Mouse (Mus musculus): ENCODE data around the gene Pou2f1. TPM values are rescaled to one million over a fixed set of nuclear protein-coding genes. Genes with fewer than 3 reads are reported as not detected.

Pou2f1 gene
- polyA plus RNA-seq, 1 experiment from 2014 or later, result 14.8 TPM

DNA sequence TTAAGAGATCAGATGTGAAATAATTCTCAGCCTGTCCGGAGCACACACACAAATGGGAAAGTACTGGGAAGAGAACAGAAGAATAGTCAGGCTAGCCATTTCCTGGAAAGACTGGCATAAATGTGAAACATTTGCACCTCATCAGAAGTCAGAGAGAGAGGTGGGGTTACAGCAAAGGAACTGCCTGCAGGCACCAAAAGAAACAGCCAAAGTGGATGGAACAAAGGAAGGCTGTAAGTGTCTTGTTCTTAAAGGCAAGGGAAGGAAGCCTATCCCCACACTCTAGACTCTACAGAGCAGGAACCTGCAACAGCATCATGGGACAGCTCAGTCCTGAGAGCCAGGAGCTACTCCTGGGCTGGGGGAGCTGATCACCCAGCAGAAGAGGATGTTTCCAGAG is 39.0 kb upstream of the Pou2f1 start:
- H3K27me3 ChIP-seq (replicated peaks; ENCODE audit: control insufficient read depth, insufficient read depth, low read length), result no peaks in the 10 kb centered on the region
- H3K9me3 ChIP-seq (replicated peaks; ENCODE audit: control insufficient read depth, low read length), result no peaks in the 10 kb centered on the region
- no peak overlapping the region for H3K9ac ChIP-seq (ENCODE audit: low read length)
- ATAC-seq, result no peak
- H3K36me3 ChIP-seq (ENCODE audit: control insufficient read depth, insufficient read depth, low read length), result no peaks in the 10 kb centered on the region
- no peak overlapping the region for H3K4me2 ChIP-seq (ENCODE audit: low read length)
- no peak overlapping the region for H3K27ac ChIP-seq (ENCODE audit: low read depth, low read length)
- no peak overlapping the region for H3K4me3 ChIP-seq (ENCODE audit: low read depth, low read length)
- H3K4me1 ChIP-seq (ENCODE audit: control insufficient read depth, insufficient read depth, low read length), result peaks cover 3% of the 10 kb centered on the region; the same call in 1 of the 2 replicates
- no peak for DNase-seq (ENCODE audit: low spot score)
- WGBS, result 53% methylated on average over 1 of the region's 1 CpGs

DNA sequence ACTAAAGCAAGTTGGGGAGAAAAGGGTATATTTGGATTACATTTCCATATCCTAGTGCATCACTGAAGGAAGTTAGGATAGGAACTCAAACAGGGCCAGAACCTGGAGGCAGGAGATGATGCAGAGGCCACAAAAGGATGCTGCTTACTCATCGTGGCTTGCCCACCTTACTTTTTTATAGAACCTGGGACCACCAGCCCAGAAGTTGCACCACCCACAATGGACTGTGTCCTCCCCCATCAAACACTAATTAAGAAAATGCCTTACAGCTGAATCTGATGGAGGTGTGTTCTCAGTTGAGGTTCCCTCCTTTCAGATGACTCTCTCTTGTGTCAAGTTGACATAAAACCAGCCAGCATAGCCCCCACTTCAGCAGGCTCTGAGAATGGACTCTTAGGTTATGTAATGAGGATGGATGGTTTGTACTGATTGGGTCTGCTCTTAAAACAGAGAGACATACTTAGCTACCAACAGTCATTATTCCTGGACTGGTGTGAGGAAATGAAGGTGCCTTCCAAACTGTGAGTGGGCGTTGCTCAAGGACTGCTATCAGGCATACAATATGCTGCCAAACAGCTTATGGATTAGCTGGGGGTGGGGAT is 36.4 kb upstream of the Pou2f1 start:
- no peak overlapping the region for H3K4me3 ChIP-seq (ENCODE audit: low read depth, low read length)
- no peak overlapping the region for H3K9ac ChIP-seq (ENCODE audit: low read length)

DNA sequence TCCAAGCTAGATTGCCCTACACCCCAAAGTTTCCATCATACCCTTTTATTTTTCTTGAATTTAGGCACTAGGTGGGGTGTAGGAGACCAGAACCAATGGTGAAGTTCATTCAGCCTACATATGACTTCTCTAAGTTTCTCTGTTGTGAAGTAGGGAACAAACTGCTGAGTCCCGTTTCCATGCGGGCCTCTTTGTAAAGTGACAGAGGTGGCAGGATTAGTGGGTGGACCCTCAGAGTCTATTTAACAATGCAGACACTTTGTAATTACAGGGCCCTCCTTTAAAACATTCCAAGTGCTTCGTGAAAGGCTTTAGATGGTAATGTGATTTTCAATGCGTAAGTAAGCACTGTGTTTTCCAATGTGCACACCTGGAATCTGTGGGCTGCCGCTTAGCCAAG is 32.6 kb upstream of the Pou2f1 start:
- DNase-seq (ENCODE audit: low spot score) (no peak), ATAC-seq (no peak)
- H3K9me3 ChIP-seq (replicated peaks; ENCODE audit: control insufficient read depth, low read length), result no peaks in the 10 kb centered on the region
- 2% methylated on average over 5 of the region's 5 CpGs for WGBS
- no peak overlapping the region for H3K9ac ChIP-seq (ENCODE audit: low read length)
- H3K36me3 ChIP-seq (ENCODE audit: control insufficient read depth, insufficient read depth, low read length), result no peaks in the 10 kb centered on the region
- no peak overlapping the region for H3K4me3 ChIP-seq (ENCODE audit: low read depth, low read length)
- no peak overlapping the region for H3K4me2 ChIP-seq (ENCODE audit: low read length)
- H3K27ac ChIP-seq (ENCODE audit: low read depth, low read length), result no peak overlapping the region
- H3K4me1 ChIP-seq (ENCODE audit: control insufficient read depth, insufficient read depth, low read length), result peaks cover 3% of the 10 kb centered on the region; the same call in 1 of the 2 replicates
- H3K27me3 ChIP-seq (replicated peaks; ENCODE audit: control insufficient read depth, insufficient read depth, low read length), result no peaks in the 10 kb centered on the region

More for the DNA sequence above, 36.4 kb upstream of the Pou2f1 start:
- H3K27me3 ChIP-seq (replicated peaks; ENCODE audit: control insufficient read depth, insufficient read depth, low read length), result no peaks in the 10 kb centered on the region
- no peak for DNase-seq (ENCODE audit: low spot score)
- H3K27ac ChIP-seq (ENCODE audit: low read depth, low read length), result no peak overlapping the region
- ATAC-seq, result no peak
- no peak overlapping the region for H3K4me2 ChIP-seq (ENCODE audit: low read length)
- H3K9me3 ChIP-seq (replicated peaks; ENCODE audit: control insufficient read depth, low read length), result no peaks in the 10 kb centered on the region
- H3K36me3 ChIP-seq (ENCODE audit: control insufficient read depth, insufficient read depth, low read length), result no peaks in the 10 kb centered on the region
- H3K4me1 ChIP-seq (ENCODE audit: control insufficient read depth, insufficient read depth, low read length), result peaks cover 4% of the 10 kb centered on the region; the same call in 1 of the 2 replicates
- WGBS, result 86% methylated on average over 2 of the region's 2 CpGs

- no peak for ATAC-seq
- Histone ChIP-seq H3K27ac (ENCODE audit: low read depth, low read length) (no peak overlapping the region), H3K4me3 (ENCODE audit: low read depth, low read length) (no peak overlapping the region), H3K4me1 (ENCODE audit: control insufficient read depth, insufficient read depth, low read length) (peaks cover 3% of the 10 kb centered on the region; the same call in 1 of the 2 replicates), H3K4me2 (ENCODE audit: low read length) (no peak overlapping the region), H3K36me3 (ENCODE audit: control insufficient read depth, insufficient read depth, low read length) (no peaks in the 10 kb centered on the region), H3K9ac (ENCODE audit: low read length) (no peak overlapping the region), H3K9me3 (replicated peaks; ENCODE audit: control insufficient read depth, low read length) (no peaks in the 10 kb centered on the region), H3K27me3 (replicated peaks; ENCODE audit: control insufficient read depth, insufficient read depth, low read length) (no peaks in the 10 kb centered on the region)
- 77% methylated on average over 7 of the region's 7 CpGs for WGBS
- no peak for DNase-seq (ENCODE audit: low spot score)
These were observed 29.4 kb upstream of the Pou2f1 start for GRCm38 (mm10) chr1:166031673-166032547.

DNA sequence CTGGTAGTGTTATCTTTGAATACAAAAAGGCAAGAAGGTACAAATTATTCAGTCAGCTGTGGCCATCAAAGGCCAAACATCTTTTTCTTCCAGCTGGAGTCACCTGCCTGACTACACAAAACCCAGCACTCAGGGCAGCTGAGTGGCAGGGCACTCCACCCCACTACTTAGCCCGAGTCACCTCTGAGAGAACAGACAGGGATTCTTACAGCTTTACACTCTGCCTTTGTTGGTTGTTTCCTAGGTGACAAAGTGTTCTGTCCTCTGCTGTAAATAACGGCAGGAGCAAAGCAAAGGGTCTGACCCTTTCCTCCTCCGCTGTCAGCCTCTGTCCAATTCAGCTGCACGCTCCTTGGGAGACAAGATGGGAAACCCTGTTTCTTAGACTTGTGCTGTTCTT is 21.5 kb upstream of the Pou2f1 start:
- Histone ChIP-seq H3K36me3 (ENCODE audit: control insufficient read depth, insufficient read depth, low read length) (no peaks in the 10 kb centered on the region), H3K4me1 (ENCODE audit: control insufficient read depth, insufficient read depth, low read length) (no peaks in the 10 kb centered on the region), H3K9me3 (replicated peaks; ENCODE audit: control insufficient read depth, low read length) (no peaks in the 10 kb centered on the region), H3K4me3 (ENCODE audit: low read depth, low read length) (no peak overlapping the region), H3K27ac (ENCODE audit: low read depth, low read length) (no peak overlapping the region), H3K9ac (ENCODE audit: low read length) (no peak overlapping the region), H3K27me3 (replicated peaks; ENCODE audit: control insufficient read depth, insufficient read depth, low read length) (no peaks in the 10 kb centered on the region), H3K4me2 (ENCODE audit: low read length) (no peak overlapping the region)
- 0 out of 2 replicates have a peak, but pooled peaks have one; percentile 37 for ATAC-seq
- peak; percentile 28 for DNase-seq (ENCODE audit: low spot score)
- WGBS, result 33% methylated on average over 4 of the region's 4 CpGs

DNA sequence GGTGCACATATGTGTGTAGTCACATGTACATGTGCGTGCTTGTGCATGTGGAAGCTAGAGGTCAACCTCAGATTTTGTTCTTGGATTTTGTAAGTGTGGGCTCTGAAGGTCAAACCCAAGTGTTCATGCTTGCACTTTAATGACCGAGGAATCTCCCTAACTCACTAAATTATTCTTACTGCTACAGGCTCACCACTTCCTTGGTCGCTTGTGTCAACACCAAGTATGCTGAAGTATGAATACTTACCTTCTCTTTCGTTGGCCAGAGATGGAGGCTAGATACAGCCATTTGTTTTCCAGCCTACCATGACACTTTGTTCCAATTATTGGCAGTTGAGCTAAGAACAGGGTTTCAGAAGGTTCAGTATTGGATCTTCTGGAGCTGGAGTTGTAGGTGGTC is 14.7 kb upstream of the Pou2f1 start:
- Histone ChIP-seq H3K9me3 (replicated peaks; ENCODE audit: control insufficient read depth, low read length) (no peaks in the 10 kb centered on the region), H3K4me1 (ENCODE audit: control insufficient read depth, insufficient read depth, low read length) (no peaks in the 10 kb centered on the region), H3K4me2 (ENCODE audit: low read length) (no peak overlapping the region), H3K4me3 (ENCODE audit: low read depth, low read length) (no peak overlapping the region), H3K9ac (ENCODE audit: low read length) (no peak overlapping the region), H3K27me3 (replicated peaks; ENCODE audit: control insufficient read depth, insufficient read depth, low read length) (no peaks in the 10 kb centered on the region), H3K36me3 (ENCODE audit: control insufficient read depth, insufficient read depth, low read length) (no peaks in the 10 kb centered on the region), H3K27ac (ENCODE audit: low read depth, low read length) (no peak overlapping the region)
- DNase-seq (ENCODE audit: low spot score) (no peak), ATAC-seq (no peak)
- 94% methylated on average over 4 of the region's 4 CpGs for WGBS

- Histone ChIP-seq H3K9me3 (replicated peaks; ENCODE audit: control insufficient read depth, low read length) (no peaks in the 10 kb centered on the region), H3K4me3 (ENCODE audit: low read depth, low read length) (no peak overlapping the region), H3K27me3 (replicated peaks; ENCODE audit: control insufficient read depth, insufficient read depth, low read length) (no peaks in the 10 kb centered on the region), H3K36me3 (ENCODE audit: control insufficient read depth, insufficient read depth, low read length) (no peaks in the 10 kb centered on the region), H3K27ac (ENCODE audit: low read depth, low read length) (no peak overlapping the region), H3K4me2 (ENCODE audit: low read length) (no peak overlapping the region), H3K4me1 (ENCODE audit: control insufficient read depth, insufficient read depth, low read length) (no peaks in the 10 kb centered on the region), H3K9ac (ENCODE audit: low read length) (no peak overlapping the region)
- no peak for ATAC-seq
- 81% methylated on average over 4 of the region's 4 CpGs for WGBS
- DNase-seq (ENCODE audit: low spot score), result no peak
These were observed 13.8 kb upstream of the Pou2f1 start for GRCm38 (mm10) chr1:166016306-166016705.

- Histone ChIP-seq H3K36me3 (ENCODE audit: control insufficient read depth, insufficient read depth, low read length) (no peaks in the 10 kb centered on the region), H3K9me3 (replicated peaks; ENCODE audit: control insufficient read depth, low read length) (no peaks in the 10 kb centered on the region), H3K4me2 (ENCODE audit: low read length) (no peak overlapping the region), H3K27ac (ENCODE audit: low read depth, low read length) (no peak overlapping the region), H3K9ac (ENCODE audit: low read length) (no peak overlapping the region), H3K4me3 (ENCODE audit: low read depth, low read length) (no peak overlapping the region), H3K27me3 (replicated peaks; ENCODE audit: control insufficient read depth, insufficient read depth, low read length) (no peaks in the 10 kb centered on the region), H3K4me1 (ENCODE audit: control insufficient read depth, insufficient read depth, low read length) (no peaks in the 10 kb centered on the region)
- 67% methylated on average over 5 of the region's 5 CpGs for WGBS
- ATAC-seq (no peak), DNase-seq (ENCODE audit: low spot score) (no peak)
These were observed 12.1 kb upstream of the Pou2f1 start for GRCm38 (mm10) chr1:166014530-166014929.

DNA sequence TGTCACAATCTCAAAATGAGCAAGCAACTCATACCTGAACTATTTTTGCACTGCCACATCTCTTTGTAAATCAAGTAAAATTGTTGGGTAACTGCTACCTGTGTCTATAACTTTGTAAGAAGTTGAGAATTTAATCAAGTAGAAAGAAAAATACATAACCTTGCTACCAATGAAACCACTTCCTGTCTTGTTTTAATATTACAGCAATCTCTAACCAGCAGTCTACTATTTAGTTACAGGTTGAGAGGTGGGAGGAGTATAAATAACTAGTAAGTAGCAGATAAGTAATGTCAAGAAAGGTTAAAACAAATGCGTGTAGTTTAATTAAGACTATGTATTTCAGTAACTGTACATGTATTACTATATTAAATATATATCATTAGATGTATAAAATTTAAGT is 7.6 kb upstream of the Pou2f1 start:
- H3K4me3 ChIP-seq (ENCODE audit: low read depth, low read length), result no peak overlapping the region
- no peaks in the 10 kb centered on the region for H3K4me1 ChIP-seq (ENCODE audit: control insufficient read depth, insufficient read depth, low read length)
- DNase-seq (ENCODE audit: low spot score) (no peak), ATAC-seq (no peak)
- no peaks in the 10 kb centered on the region for H3K9me3 ChIP-seq (replicated peaks; ENCODE audit: control insufficient read depth, low read length)
- no peak overlapping the region for H3K9ac ChIP-seq (ENCODE audit: low read length)
- H3K27me3 ChIP-seq (replicated peaks; ENCODE audit: control insufficient read depth, insufficient read depth, low read length), result no peaks in the 10 kb centered on the region
- H3K4me2 ChIP-seq (ENCODE audit: low read length), result no peak overlapping the region
- H3K36me3 ChIP-seq (ENCODE audit: control insufficient read depth, insufficient read depth, low read length), result no peaks in the 10 kb centered on the region
- 96% methylated on average over 1 of the region's 1 CpGs for WGBS
- no peak overlapping the region for H3K27ac ChIP-seq (ENCODE audit: low read depth, low read length)
